Mouse (Mus musculus): ENCODE results near the gene 4922502D21Rik.

DNA sequence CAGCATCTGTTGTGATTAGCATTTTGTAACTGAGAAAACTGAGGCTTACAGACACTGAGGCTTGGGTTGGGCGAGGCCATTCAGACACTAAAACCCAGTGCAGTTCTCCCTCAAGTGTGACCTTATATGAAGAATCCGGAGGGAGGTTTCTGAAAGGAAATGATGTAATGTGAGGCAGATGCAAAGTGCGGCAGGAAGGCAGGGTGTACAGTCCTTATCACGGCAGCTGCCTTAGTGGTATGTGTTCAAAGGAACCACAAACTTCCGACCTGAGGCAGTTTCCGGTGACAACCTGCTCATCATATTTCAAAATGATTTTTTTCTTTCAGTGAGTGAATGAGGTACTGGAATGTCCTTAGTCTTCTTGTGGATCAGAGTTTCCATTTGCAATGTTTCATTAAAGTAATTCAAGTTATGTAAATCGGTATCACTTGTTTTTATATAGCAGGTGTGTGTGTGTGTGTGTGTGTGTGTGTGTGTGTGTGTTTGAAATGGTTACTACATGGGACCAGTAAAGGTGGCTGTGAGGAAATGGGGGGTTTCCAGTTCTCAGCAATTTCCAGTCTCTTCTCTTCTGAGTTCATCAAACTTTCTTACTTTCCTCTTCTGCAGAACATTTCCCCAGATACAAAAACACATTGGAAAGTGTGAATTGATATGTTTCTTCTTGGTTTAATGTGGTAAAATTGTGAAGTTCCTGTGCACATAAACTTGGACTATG lies 47.1 kb downstream of the 4922502D21Rik start:
- TF ChIP-seq CTCF (IDR thresholded peaks at IDR 0.05; ENCODE audit: low read depth, low read length): no peak
- TF ChIP-seq GATA1 (IDR thresholded peaks at IDR 0.05; ENCODE audit: borderline replicate concordance, low read length): no peak
- no peak for TF ChIP-seq TAL1 (conservative IDR thresholded peaks at IDR 0.05; ENCODE audit: low read depth, low read length)
- TF ChIP-seq GATA2 (IDR thresholded peaks at IDR 0.05; ENCODE audit: borderline replicate concordance, low read depth, low read length): no peak
- TF ChIP-seq POLR2AphosphoS5 (IDR thresholded peaks at IDR 0.05; ENCODE audit: insufficient replicate concordance, low read depth, low read length): no peak

Measured in G1E (cell line).